Mouse (Mus musculus): ENCODE results near the gene Cfc1. TPM values are rescaled to one million over a fixed set of nuclear protein-coding genes. Genes with fewer than 3 reads are reported as not detected.

Gene Cfc1
- polyA plus RNA-seq, 1 experiment = not detected

DNA sequence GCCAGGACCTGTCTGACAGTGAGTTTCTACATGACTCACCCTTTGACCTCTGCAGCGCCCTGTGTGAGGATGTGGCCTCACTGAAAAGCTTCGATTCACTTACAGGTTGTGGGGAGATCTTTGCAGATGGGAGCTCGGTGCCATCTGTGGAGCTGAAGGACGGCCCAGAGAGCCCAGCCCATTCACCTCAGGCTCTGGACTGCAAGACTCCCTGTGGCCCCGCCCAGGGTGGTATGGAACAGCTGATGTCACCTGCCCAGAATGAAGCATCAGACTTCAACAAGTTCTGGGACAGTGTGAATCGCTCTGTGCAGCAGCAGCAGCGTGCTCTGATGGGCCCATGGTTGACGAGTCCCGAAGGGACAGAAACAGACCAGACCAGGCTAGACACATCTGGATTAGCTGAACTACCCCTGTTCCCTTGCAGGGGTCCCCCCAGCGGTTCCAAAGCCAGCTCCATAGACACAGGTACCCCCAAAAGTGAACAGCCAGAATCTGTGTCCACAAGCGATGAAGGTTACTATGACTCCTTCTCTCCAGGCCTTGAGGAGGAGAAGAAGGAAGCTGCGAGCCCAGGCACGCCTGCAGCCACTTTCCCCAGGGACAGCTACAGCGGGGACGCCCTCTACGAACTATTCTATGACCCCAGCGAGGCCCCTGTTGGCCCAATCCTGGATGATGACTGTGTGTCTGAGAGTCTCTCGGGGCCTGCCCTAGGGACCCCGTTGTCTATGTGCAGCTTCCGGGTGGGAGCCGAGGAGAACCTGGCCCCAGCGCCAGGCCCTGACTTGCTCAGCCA, 52.0 kb downstream of the Cfc1 start:
- no peaks in the 10 kb centered on the region for H3K27me3 ChIP-seq (ENCODE audit: control insufficient read depth, insufficient read depth, low read length)
- H3K36me3 ChIP-seq (ENCODE audit: control insufficient read depth, insufficient read depth, low read length) = no peaks in the 10 kb centered on the region
- 80% methylated on average over 22 of the region's 22 CpGs for WGBS
- H3K4me3 ChIP-seq (ENCODE audit: low read depth, low read length) = no peak overlapping the region
- H3K27ac ChIP-seq (ENCODE audit: insufficient read depth, low read depth, low read length) = no peak overlapping the region
- H3K4me1 ChIP-seq (ENCODE audit: control insufficient read depth, insufficient read depth, insufficient read length, low read length) = no peaks in the 10 kb centered on the region
- no peak for TF ChIP-seq POLR2A (IDR thresholded peaks at IDR 0.05; ENCODE audit: low read depth, low read length)
- TF ChIP-seq CTCF (IDR thresholded peaks at IDR 0.05; ENCODE audit: extremely low read depth, insufficient read length, insufficient replicate concordance, low read depth, low read length) = no peak

Other genes with a start within 250 kb of the Cfc1 start
- gene Ccdc115, start 96.0 kb upstream of the Cfc1 start, polyA plus RNA-seq (2012; rRNA removed) = 12.5 and 12.6 TPM in 2 replicates
- gene Imp4, start 95.8 kb upstream of the Cfc1 start, polyA plus RNA-seq (2012; rRNA removed) = 19.3 and 45.4 TPM in 2 replicates
- 242 and 351 TPM in 2 replicates for gene Ptpn18, start 75.9 kb upstream of the Cfc1 start, polyA plus RNA-seq (2012; rRNA removed)
- gene Prss39, start 37.2 kb upstream of the Cfc1 start, polyA plus RNA-seq (2012; rRNA removed) = not detected in 2 replicates
- gene Prss40, start 25.3 kb downstream of the Cfc1 start, polyA plus RNA-seq (2012; rRNA removed) = not detected in 2 replicates
- gene Amer3, start 44.0 kb downstream of the Cfc1 start, polyA plus RNA-seq (2012; rRNA removed) = 0.10 TPM in 1 of 2 replicates, not detected in the other